Mouse (Mus musculus) MEL (cell line): ENCODE data around the gene Ubl3. TPM values are rescaled to one million over a fixed set of nuclear protein-coding genes. Genes with fewer than 3 reads are reported as not detected.
A peak's percentile ranks its signal among the peaks of the same experiment; 100 is the strongest.

Experiments used
- DNase-seq: peaks from one replicate; pipeline ENCODE4 v3.0.0; 2011; ENCODE audit warnings: low read depth, low spot score
- H3K27ac ChIP-seq: 2 replicates; pipeline ENCODE4 v1.5.1; 2012; ENCODE audit warnings: low read depth, mild to moderate bottlenecking, control low read depth, low read length, moderate library complexity; ENCODE audit not compliant: control insufficient read depth
- H3K27me3 ChIP-seq, 2 experiments: fragments of 150-350 bp in 1 of 2; sonication (generic) in 1 of 2; 2 replicates each; pipeline ENCODE4 v1.6.1; 2012; ENCODE audit warnings: low read length in 2 of 2, mild to moderate bottlenecking in 2 of 2, improper control_type of control experiment in 1 of 2, moderate library complexity in 1 of 2; ENCODE audit not compliant: insufficient read depth in 2 of 2, control insufficient read depth in 1 of 2
- H3K36me3 ChIP-seq, 2 experiments: 2 replicates each; pipeline ENCODE4 v1.6.1; 2012 to 2014; ENCODE audit warnings: low read length in 2 of 2, improper control_type of control experiment in 1 of 2, inconsistent platforms in 1 of 2, mild to moderate bottlenecking in 1 of 2; ENCODE audit not compliant: insufficient read depth in 2 of 2, control insufficient read depth in 1 of 2
- H3K4me1 ChIP-seq, 2 experiments: fragments of 150-350 bp in 1 of 2; sonication (generic) in 1 of 2; 2 replicates each; pipeline ENCODE4 v1.6.1; 2012; ENCODE audit warnings: low read length in 2 of 2, improper control_type of control experiment in 1 of 2, mild to moderate bottlenecking in 1 of 2; ENCODE audit not compliant: insufficient read depth in 2 of 2, control insufficient read depth in 1 of 2
- H3K4me3 ChIP-seq, 2 experiments: fragments of 150-350 bp in 1 of 2; sonication (generic) in 1 of 2; 2 replicates each; pipeline ENCODE4 v1.5.1; 2012; ENCODE audit warnings: low read depth in 2 of 2, low read length in 2 of 2, mild to moderate bottlenecking in 2 of 2, moderate library complexity in 2 of 2, control low read depth in 1 of 2, improper control_type of control experiment in 1 of 2; ENCODE audit not compliant: control insufficient read depth in 1 of 2, insufficient read depth in 1 of 2
- H3K79me2 ChIP-seq: 2 replicates; pipeline ENCODE4 v1.6.1; 2012; ENCODE audit warnings: mild to moderate bottlenecking, low read length, moderate library complexity; ENCODE audit not compliant: control insufficient read depth, poor library complexity, insufficient read depth
- H3K9ac ChIP-seq: 2 replicates; pipeline ENCODE4 v1.6.1; 2012; ENCODE audit warnings: low read depth, mild to moderate bottlenecking, control low read depth, low read length, moderate library complexity; ENCODE audit not compliant: control insufficient read depth, poor library complexity, severe bottlenecking
- H3K9me3 ChIP-seq: fragments of 150-350 bp; sonication (generic); replicated peaks from 2 replicates; pipeline ENCODE4 v1.6.1; 2012; ENCODE audit warnings: mild to moderate bottlenecking, low read length, improper control_type of control experiment, moderate library complexity; ENCODE audit not compliant: insufficient read depth
- CHD1 ChIP-seq: IDR thresholded peaks from 2 replicates; pipeline ENCODE4 v1.6.1; 2012; ENCODE audit warnings: low read depth, mild to moderate bottlenecking, inconsistent platforms, low read length, improper control_type of control experiment
- CHD2 ChIP-seq: IDR thresholded peaks from 2 replicates; pipeline ENCODE4 v1.6.1; 2011; ENCODE audit warnings: low read length, improper control_type of control experiment
- CTCF ChIP-seq, 3 experiments: IDR thresholded peaks in 2 of 3; conservative IDR thresholded peaks in 1 of 3; 2 replicates each; pipeline ENCODE4 v1.5.1; 2011 to 2012; ENCODE audit warnings: low read length in 3 of 3, low read depth in 2 of 3, mild to moderate bottlenecking in 2 of 3, improper control_type of control experiment in 1 of 3, inconsistent platforms in 1 of 3, mixed read lengths in 1 of 3, moderate library complexity in 1 of 3; ENCODE audit not compliant: control insufficient read depth in 1 of 3, insufficient read depth in 1 of 3, poor library complexity in 1 of 3, severe bottlenecking in 1 of 3
- ELF1 ChIP-seq: IDR thresholded peaks from 2 replicates; pipeline ENCODE4 v1.6.1; 2014; ENCODE audit warnings: low read depth, mild to moderate bottlenecking, inconsistent platforms, low read length, improper control_type of control experiment, moderate library complexity
- EP300 ChIP-seq, 2 experiments: IDR thresholded peaks; 2 replicates each; pipeline ENCODE4 v1.6.1; 2011; ENCODE audit warnings: improper control_type of control experiment in 2 of 2, low read length in 2 of 2, low read depth in 1 of 2, mild to moderate bottlenecking in 1 of 2
- ETS1 ChIP-seq: IDR thresholded peaks from 2 replicates; pipeline ENCODE4 v1.6.1; 2012; ENCODE audit warnings: low read depth, mild to moderate bottlenecking, inconsistent platforms, low read length, improper control_type of control experiment, moderate library complexity
- GABPA ChIP-seq: IDR thresholded peaks from 2 replicates; pipeline ENCODE4 v1.6.1; 2012; ENCODE audit warnings: low read depth, mild to moderate bottlenecking, inconsistent platforms, low read length, improper control_type of control experiment, moderate library complexity
- GATA1 ChIP-seq: IDR thresholded peaks from 2 replicates; pipeline ENCODE4 v1.6.1; 2011; ENCODE audit warnings: low read depth, low read length, improper control_type of control experiment
- HCFC1 ChIP-seq: IDR thresholded peaks from 2 replicates; pipeline ENCODE4 v1.6.1; 2012; ENCODE audit warnings: low read depth, mild to moderate bottlenecking, inconsistent platforms, low read length, improper control_type of control experiment, moderate library complexity
- MAFK ChIP-seq: IDR thresholded peaks from 2 replicates; pipeline ENCODE4 v1.6.1; 2011; ENCODE audit warnings: low read depth, mild to moderate bottlenecking, low read length, improper control_type of control experiment, borderline replicate concordance
- MAZ ChIP-seq: IDR thresholded peaks from 2 replicates; pipeline ENCODE4 v1.6.1; 2012; ENCODE audit warnings: low read depth, mild to moderate bottlenecking, inconsistent platforms, low read length, improper control_type of control experiment
- MEF2A ChIP-seq: IDR thresholded peaks from 2 replicates; pipeline ENCODE4 v1.6.1; 2014; ENCODE audit warnings: low read depth, mild to moderate bottlenecking, inconsistent platforms, low read length, improper control_type of control experiment; ENCODE audit not compliant: poor library complexity, insufficient replicate concordance, severe bottlenecking; ENCODE audit errors: extremely low read depth
- MXI1 ChIP-seq: IDR thresholded peaks from 2 replicates; pipeline ENCODE4 v1.6.1; 2011; ENCODE audit warnings: mild to moderate bottlenecking, low read depth, low read length, improper control_type of control experiment
- MYC ChIP-seq: IDR thresholded peaks from 2 replicates; pipeline ENCODE4 v1.6.1; 2011; ENCODE audit warnings: low read depth, mild to moderate bottlenecking, low read length, improper control_type of control experiment, moderate library complexity
- NELFE ChIP-seq: IDR thresholded peaks from 2 replicates; pipeline ENCODE4 v1.6.1; 2011; ENCODE audit warnings: low read depth, low read length, improper control_type of control experiment
- POLR2AphosphoS5 ChIP-seq: IDR thresholded peaks from 2 replicates; pipeline ENCODE4 v1.6.1; 2012; ENCODE audit warnings: low read depth, borderline replicate concordance, mild to moderate bottlenecking, inconsistent platforms, low read length, moderate library complexity, mixed read lengths
- RAD21 ChIP-seq: IDR thresholded peaks from 2 replicates; pipeline ENCODE4 v1.6.1; 2011; ENCODE audit warnings: mild to moderate bottlenecking, low read depth, low read length, improper control_type of control experiment
- RCOR1 ChIP-seq: IDR thresholded peaks from 2 replicates; pipeline ENCODE4 v1.6.1; 2012; ENCODE audit warnings: low read depth, mild to moderate bottlenecking, inconsistent platforms, low read length, improper control_type of control experiment
- SIN3A ChIP-seq: IDR thresholded peaks from 2 replicates; pipeline ENCODE4 v1.6.1; 2012; ENCODE audit warnings: low read length, improper control_type of control experiment, inconsistent platforms
- TBP ChIP-seq: IDR thresholded peaks from 2 replicates; pipeline ENCODE4 v1.8.0; 2011; ENCODE audit warnings: low read depth, low read length, improper control_type of control experiment
- TCF12 ChIP-seq: IDR thresholded peaks from 2 replicates; pipeline ENCODE4 v1.6.1; 2014; ENCODE audit warnings: low read depth, mild to moderate bottlenecking, inconsistent platforms, low read length, improper control_type of control experiment, moderate library complexity
- UBTF ChIP-seq: IDR thresholded peaks from 2 replicates; pipeline ENCODE4 v1.6.1; 2012; ENCODE audit warnings: low read depth, mild to moderate bottlenecking, inconsistent platforms, low read length, improper control_type of control experiment, moderate library complexity, borderline replicate concordance; ENCODE audit not compliant: insufficient read depth
- USF1 ChIP-seq: IDR thresholded peaks from 2 replicates; pipeline ENCODE4 v1.6.1; 2014; ENCODE audit warnings: low read depth, mild to moderate bottlenecking, inconsistent platforms, low read length, improper control_type of control experiment, moderate library complexity
- USF2 ChIP-seq, 2 experiments: IDR thresholded peaks; 2 replicates each; pipeline ENCODE4 v1.6.1; 2011 to 2012; ENCODE audit warnings: improper control_type of control experiment in 2 of 2, low read length in 2 of 2, borderline replicate concordance in 1 of 2, inconsistent platforms in 1 of 2, low read depth in 1 of 2, mild to moderate bottlenecking in 1 of 2; ENCODE audit not compliant: insufficient read depth in 1 of 2
- ZKSCAN1 ChIP-seq: IDR thresholded peaks from 2 replicates; pipeline ENCODE4 v1.6.1; 2012; ENCODE audit warnings: low read depth, mild to moderate bottlenecking, inconsistent platforms, low read length, improper control_type of control experiment, moderate library complexity
- polyA plus RNA-seq, 2 experiments: library from polyadenylated mRNA; stranded (reverse) in 1 of 2; unstranded in 1 of 2; fragments of >175 nt in 1 of 2; fragments of >200 nt in 1 of 2; gene quantifications; 2 replicates each; pipeline versions ENCODE4 v1.2.1 to v1.2.4; 2012; ENCODE audit warnings: low replicate concordance in 2 of 2, low read depth in 1 of 2; ENCODE audit not compliant: insufficient read length in 2 of 2, insufficient read depth in 1 of 2, missing spikeins in 1 of 2
- total RNA-seq: library from RNA; depleted of rRNA; stranded (reverse); fragments of 300-350 nt; gene quantifications from 2 replicates; pipeline ENCODE4 v1.2.3, GENCODE M21; 2012

Ubl3 gene
- total and polyA plus RNA-seq, 3 experiments, result 41.0 to 59.0 TPM; not detected in 1

DNA sequence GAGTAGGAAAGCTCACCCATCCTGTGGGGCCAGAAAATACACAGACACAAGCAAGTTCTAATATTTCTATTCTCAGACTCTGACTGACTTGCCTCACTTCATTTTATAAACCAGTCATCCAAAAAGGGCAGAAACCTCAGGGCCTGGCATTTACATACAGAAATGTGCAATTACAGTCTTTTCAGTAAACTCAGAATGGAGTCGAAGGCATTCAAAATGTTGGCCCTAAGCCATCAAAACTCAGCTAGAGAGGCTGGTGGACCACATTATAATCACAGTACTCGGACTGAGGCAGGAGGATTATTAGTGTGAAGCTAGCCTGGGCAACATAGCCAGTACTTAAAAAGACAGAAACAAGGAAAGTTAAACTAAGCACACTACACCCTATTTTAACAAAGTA lies 5.6 kb downstream of the Ubl3 start:
- Histone ChIP-seq H3K9me3 (no peaks in the 10 kb centered on the region), H3K4me1 (peaks cover 25 to 37% of the 10 kb centered on the region in 2 experiments), H3K27me3 (no peaks in the 10 kb centered on the region), H3K27ac (no peak overlapping the region), H3K36me3 (peaks cover 0 to 48% of the 10 kb centered on the region in 2 experiments; a peak in 2 of 4 replicates), H3K9ac (no peak overlapping the region), H3K4me3 (no peak overlapping the region), H3K79me2 (peaks cover 62% of the 10 kb centered on the region)
- TF ChIP-seq GABPA (no peak), MYC (no peak), MAFK (0 out of 2 replicates have a peak, but pooled peaks have one; percentile 7), CHD1 (no peak), TBP (no peak)
- no peak for DNase-seq

GRCm38 (mm10) chr5:148544733-148545132 lies 7.9 kb downstream of the Ubl3 start:
- H3K27me3 ChIP-seq, result no peaks in the 10 kb centered on the region
- peaks cover 29 to 43% of the 10 kb centered on the region in 2 experiments for H3K4me1 ChIP-seq
- H3K36me3 ChIP-seq, result peaks cover 0 to 52% of the 10 kb centered on the region in 2 experiments; a peak in 2 of 4 replicates
- peaks cover 65% of the 10 kb centered on the region for H3K79me2 ChIP-seq
- H3K9me3 ChIP-seq, result no peaks in the 10 kb centered on the region
- peak; percentile 57; the same call in 1 of the 2 replicates for TF ChIP-seq GATA1
- no peak for TF ChIP-seq USF1
- DNase-seq, result peak; percentile 50
- H3K9ac ChIP-seq, result no peak overlapping the region
- H3K27ac ChIP-seq, result no peak overlapping the region
- H3K4me3 ChIP-seq, result no peak overlapping the region

- H3K4me1 ChIP-seq, result peaks cover 25 to 29% of the 10 kb centered on the region in 2 experiments
- H3K27me3 ChIP-seq, result no peaks in the 10 kb centered on the region
- DNase-seq, result peak; percentile 84
- H3K27ac ChIP-seq, result peak overlapping the region; percentile 60; the same call in 1 of the 2 replicates
- no peaks in the 10 kb centered on the region for H3K9me3 ChIP-seq
- peaks cover 63% of the 10 kb centered on the region for H3K79me2 ChIP-seq
- no peak overlapping the region for H3K9ac ChIP-seq
- H3K36me3 ChIP-seq, result peaks cover 0 to 36% of the 10 kb centered on the region in 2 experiments; a peak in 2 of 4 replicates
- no peak overlapping the region; a peak in 1 of 4 replicates for H3K4me3 ChIP-seq
- TF ChIP-seq HCFC1 (0 out of 2 replicates have a peak, but pooled peaks have one; percentile 39), MEF2A (peak; percentile 65; the same call in 1 of the 2 replicates), MAZ (no peak), CHD2 (no peak), RCOR1 (peak; percentile 82), MXI1 (peak; percentile 24; the same call in 1 of the 2 replicates), RAD21 (no peak), TBP (0 out of 2 replicates have a peak, but pooled peaks have one; percentile 16), CTCF (IDR thresholded peaks at IDR 0.05 in 2 of 3, conservative IDR thresholded peaks at IDR 0.05 in 1 of 3; ENCODE audit: control insufficient read depth in 1 of 3, insufficient read depth in 1 of 3, low read depth in 2 of 3, low read length in 3 of 3, poor library complexity in 1 of 3, severe bottlenecking in 1 of 3) (no peak), ELF1 (peak; percentile 65), NELFE (no peak), TCF12 (0 out of 2 replicates have a peak, but pooled peaks have one; percentile 36), ETS1 (peak; percentile 82), UBTF (no peak), USF2 (IDR thresholded peaks at IDR 0.05; ENCODE audit: borderline replicate concordance in 1 of 2, insufficient read depth in 1 of 2, low read depth in 1 of 2, low read length in 2 of 2) (no peak), EP300 (IDR thresholded peaks at IDR 0.05; ENCODE audit: low read depth in 1 of 2, low read length in 2 of 2) (peak; percentile 69 to 85), ZKSCAN1 (no peak), SIN3A (peak; percentile 65), POLR2AphosphoS5 (no peak)
These were observed 10.4 kb downstream of the Ubl3 start for GRCm38 (mm10) chr5:148542196-148542595.
